Comparison of ENCODE assay signal across 37 mouse cellular contexts in the genomic region with DNA sequence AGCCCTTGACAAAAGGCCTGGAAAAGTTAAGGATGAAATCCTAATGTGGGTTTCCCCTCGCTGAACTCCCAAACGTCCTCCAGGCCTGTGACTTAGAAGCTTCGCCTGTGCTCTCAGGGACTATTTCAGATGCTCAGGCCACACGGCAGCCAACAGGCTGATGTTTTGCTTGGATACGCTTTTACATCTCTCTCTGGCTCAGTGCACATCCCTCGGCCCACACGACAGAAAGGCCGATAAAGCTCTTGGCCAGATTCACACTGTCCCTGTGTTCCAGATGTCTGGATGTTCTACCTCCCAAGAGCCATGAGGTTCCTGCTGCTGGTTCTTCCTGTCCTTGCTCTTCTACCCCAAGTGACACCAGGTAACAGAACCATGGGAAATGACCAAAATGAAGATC. TPM values are rescaled to one million over a fixed set of nuclear protein-coding genes. Genes with fewer than 3 reads are reported as not detected.
"Had no signal": no experiment of that assay in that cellular context is flagged by ENCODE, and none has a peak within 500 bp of the region (broad histone marks: within the 10 kb centered on the region; RNA-seq: fewer than 3 reads in every experiment).

No protein-coding gene starts in this region.

- DNase-seq: gastrocnemius, adult 2 months; gastrocnemius, postnatal 10 days; gastrocnemius, postnatal 25 days; kidney, adult 18-20 months; kidney, adult 8-10 months; kidney, postnatal 10 days; kidney, postnatal 25 days; kidney, postnatal 4 days; liver; liver, embryonic 13.5 days; liver, postnatal 0 days had no signal

- H3K36me3 ChIP-seq: hindbrain, embryonic 10.5 days; hindbrain, embryonic 12.5 days; intestine, embryonic 15.5 days; limb, embryonic 10.5 days; limb, embryonic 12.5 days; liver, embryonic 13.5 days; liver, embryonic 15.5 days had no signal

- H3K9me3 ChIP-seq: hindbrain, embryonic 10.5 days; hindbrain, embryonic 12.5 days; intestine, embryonic 15.5 days; limb, embryonic 10.5 days; limb, embryonic 12.5 days; liver, embryonic 13.5 days; liver, embryonic 15.5 days had no signal

- H3K27me3 ChIP-seq: hindbrain, embryonic 12.5 days; intestine, embryonic 15.5 days; liver, embryonic 13.5 days; liver, embryonic 15.5 days had no signal

- H3K27ac ChIP-seq: gastrocnemius, adult 2 months; hindbrain, embryonic 10.5 days; hindbrain, embryonic 12.5 days; hindbrain, embryonic 14.5 days; intestine, embryonic 15.5 days; layer of hippocampus, adult 2 months; left cerebral cortex, adult 2 months; limb, embryonic 10.5 days; limb, embryonic 12.5 days; liver, embryonic 13.5 days; liver, embryonic 15.5 days had no signal

- ATAC-seq: hindbrain, embryonic 16.5 days; inflammation-experienced regulatory T-cells, adult 6 months; intestine, embryonic 15.5 days; intestine, postnatal 0 days; liver, postnatal 0 days had no signal

- H3K4me2 ChIP-seq: hindbrain, embryonic 12.5 days; hindbrain, embryonic 14.5 days; intestine, embryonic 15.5 days; limb, embryonic 12.5 days; liver, embryonic 11.5 days; liver, embryonic 13.5 days; liver, embryonic 15.5 days had no signal

- H3K4me1 ChIP-seq: hindbrain, embryonic 10.5 days; hindbrain, embryonic 12.5 days; intestine, embryonic 15.5 days; limb, embryonic 10.5 days; limb, embryonic 12.5 days; liver, embryonic 13.5 days; liver, embryonic 15.5 days had no signal

- H3K9ac ChIP-seq: hindbrain, embryonic 12.5 days; hindbrain, embryonic 14.5 days; intestine, embryonic 15.5 days; limb, embryonic 12.5 days; liver, embryonic 13.5 days; liver, embryonic 15.5 days; liver, postnatal 0 days had no signal

- H3K4me3 ChIP-seq: gastrocnemius, adult 2 months; hindbrain, embryonic 10.5 days; hindbrain, embryonic 12.5 days; intestine, embryonic 15.5 days; layer of hippocampus, adult 2 months; left cerebral cortex, adult 2 months; limb, embryonic 10.5 days; limb, embryonic 12.5 days; liver, embryonic 13.5 days; liver, embryonic 15.5 days had no signal

RNA-seq across cellular contexts. Expression of a gene that starts 0.9 kb away (rescaled TPM):
- total RNA-seq: gastrocnemius, adult 2 months; gastrocnemius, postnatal 10 days; gastrocnemius, postnatal 25 days; gastrocnemius, postnatal 4 days; granulocyte monocyte progenitor cell, adult 5-6 weeks; heart, postnatal 14 days; layer of hippocampus, adult 2 months; layer of hippocampus, postnatal 10 days; layer of hippocampus, postnatal 25 days; left cerebral cortex, adult 2 months; left cerebral cortex, postnatal 14 days; left cerebral cortex, postnatal 36 days had no signal
- polyA plus RNA-seq: frontal cortex, adult 2 months; heart, embryonic 14.5 days; heart, embryonic 16.5 days; hindbrain, embryonic 10.5 days; hindbrain, embryonic 12.5 days; hindbrain, embryonic 14.5 days; hindbrain, embryonic 16.5 days; inflammation-experienced regulatory T-cells, adult 6 months; intestine, embryonic 15.5 days; intestine, postnatal 0 days; kidney, embryonic 14.5 days; kidney, embryonic 16.5 days; limb, embryonic 10.5 days; limb, embryonic 12.5 days; limb, embryonic 14.5 days; liver, embryonic 11.5 days; liver, embryonic 13.5 days; liver, embryonic 15.5 days; liver, postnatal 0 days had no signal

RNA-seq across cellular contexts. Expression of a gene that starts 4.3 kb away (rescaled TPM):
- total RNA-seq: gastrocnemius, adult 2 months; gastrocnemius, postnatal 10 days; gastrocnemius, postnatal 25 days; gastrocnemius, postnatal 4 days; granulocyte monocyte progenitor cell, adult 5-6 weeks; heart, postnatal 14 days; layer of hippocampus, adult 2 months; layer of hippocampus, postnatal 10 days; layer of hippocampus, postnatal 25 days; left cerebral cortex, adult 2 months; left cerebral cortex, postnatal 14 days; left cerebral cortex, postnatal 36 days had no signal
- polyA plus RNA-seq: frontal cortex, adult 2 months; heart, embryonic 14.5 days; heart, embryonic 16.5 days; hindbrain, embryonic 10.5 days; hindbrain, embryonic 12.5 days; hindbrain, embryonic 14.5 days; hindbrain, embryonic 16.5 days; inflammation-experienced regulatory T-cells, adult 6 months; intestine, embryonic 15.5 days; intestine, postnatal 0 days; kidney, embryonic 14.5 days; kidney, embryonic 16.5 days; limb, embryonic 10.5 days; limb, embryonic 12.5 days; limb, embryonic 14.5 days; liver, embryonic 11.5 days; liver, embryonic 13.5 days; liver, embryonic 15.5 days; liver, postnatal 0 days had no signal

RNA-seq across cellular contexts. Expression of a gene that starts 6.6 kb away (rescaled TPM):
- total RNA-seq: gastrocnemius, adult 2 months; gastrocnemius, postnatal 10 days; gastrocnemius, postnatal 25 days; gastrocnemius, postnatal 4 days; granulocyte monocyte progenitor cell, adult 5-6 weeks; heart, postnatal 14 days; layer of hippocampus, adult 2 months; layer of hippocampus, postnatal 10 days; layer of hippocampus, postnatal 25 days; left cerebral cortex, adult 2 months; left cerebral cortex, postnatal 14 days; left cerebral cortex, postnatal 36 days had no signal
- polyA plus RNA-seq: frontal cortex, adult 2 months; hindbrain, embryonic 10.5 days; hindbrain, embryonic 12.5 days; hindbrain, embryonic 14.5 days; hindbrain, embryonic 16.5 days; inflammation-experienced regulatory T-cells, adult 6 months; intestine, embryonic 15.5 days; kidney, embryonic 14.5 days; limb, embryonic 10.5 days; limb, embryonic 12.5 days; limb, embryonic 14.5 days; liver, embryonic 11.5 days; liver, embryonic 13.5 days; liver, postnatal 0 days had no signal

RNA-seq across cellular contexts. Expression of a gene that starts 25.7 kb away (rescaled TPM):
- total RNA-seq: gastrocnemius, adult 2 months; gastrocnemius, postnatal 10 days; gastrocnemius, postnatal 25 days; gastrocnemius, postnatal 4 days; granulocyte monocyte progenitor cell, adult 5-6 weeks; heart, postnatal 14 days; layer of hippocampus, adult 2 months; layer of hippocampus, postnatal 10 days; layer of hippocampus, postnatal 25 days; left cerebral cortex, adult 2 months; left cerebral cortex, postnatal 14 days; left cerebral cortex, postnatal 36 days had no signal
- polyA plus RNA-seq: frontal cortex, adult 2 months; heart, embryonic 14.5 days; heart, embryonic 16.5 days; hindbrain, embryonic 10.5 days; hindbrain, embryonic 12.5 days; hindbrain, embryonic 14.5 days; hindbrain, embryonic 16.5 days; inflammation-experienced regulatory T-cells, adult 6 months; intestine, embryonic 15.5 days; intestine, postnatal 0 days; kidney, embryonic 14.5 days; kidney, embryonic 16.5 days; limb, embryonic 10.5 days; limb, embryonic 12.5 days; limb, embryonic 14.5 days; liver, embryonic 11.5 days; liver, embryonic 13.5 days; liver, embryonic 15.5 days; liver, postnatal 0 days had no signal

RNA-seq across cellular contexts. Expression of a gene that starts 30.6 kb away (rescaled TPM):
- total RNA-seq: gastrocnemius, adult 2 months; gastrocnemius, postnatal 10 days; gastrocnemius, postnatal 25 days; gastrocnemius, postnatal 4 days; granulocyte monocyte progenitor cell, adult 5-6 weeks; heart, postnatal 14 days; layer of hippocampus, adult 2 months; layer of hippocampus, postnatal 10 days; layer of hippocampus, postnatal 25 days; left cerebral cortex, adult 2 months; left cerebral cortex, postnatal 14 days; left cerebral cortex, postnatal 36 days had no signal
- polyA plus RNA-seq: frontal cortex, adult 2 months; heart, embryonic 14.5 days; heart, embryonic 16.5 days; hindbrain, embryonic 10.5 days; hindbrain, embryonic 12.5 days; hindbrain, embryonic 14.5 days; hindbrain, embryonic 16.5 days; inflammation-experienced regulatory T-cells, adult 6 months; intestine, embryonic 15.5 days; intestine, postnatal 0 days; limb, embryonic 10.5 days; limb, embryonic 12.5 days; limb, embryonic 14.5 days; liver, embryonic 11.5 days; liver, embryonic 13.5 days; liver, embryonic 15.5 days; liver, postnatal 0 days had no signal
